Mouse (Mus musculus): Measurements from ENCODE around the gene Secisbp2. TPM values are rescaled to one million over a fixed set of nuclear protein-coding genes. Genes with fewer than 3 reads are reported as not detected.

Secisbp2 gene
- polyA plus RNA-seq, 1 experiment from 2014 or later, result 28.9 TPM

GRCm38 (mm10) chr13:51731474-51731873 lies 80.0 kb downstream of the Secisbp2 start:
- no peaks in the 10 kb centered on the region for H3K36me3 ChIP-seq (ENCODE audit: insufficient read depth, low read length)
- no peak for TF ChIP-seq CTCF (IDR thresholded peaks at IDR 0.05)
- TF ChIP-seq EP300 (IDR thresholded peaks at IDR 0.05), result no peak
- no peak overlapping the region for H3K27ac ChIP-seq (ENCODE audit: low read length)
- H3K27me3 ChIP-seq (replicated peaks; ENCODE audit: insufficient read depth, low read length), result no peaks in the 10 kb centered on the region
- no peak for ATAC-seq
- no peak overlapping the region for H3K4me2 ChIP-seq (replicated peaks; ENCODE audit: low read depth, low read length)
- no peak for DNase-seq (ENCODE audit: low spot score)
- H3K9ac ChIP-seq (replicated peaks; ENCODE audit: low read depth), result no peak overlapping the region
- H3K9me3 ChIP-seq (ENCODE audit: low read length), result no peaks in the 10 kb centered on the region
- 89% methylated on average over 7 of the region's 7 CpGs for WGBS
- H3K4me1 ChIP-seq (ENCODE audit: insufficient read depth, low read depth, low read length), result peaks cover 5% of the 10 kb centered on the region; the same call in 1 of the 2 replicates
- no peak overlapping the region for H3K4me3 ChIP-seq (ENCODE audit: low read depth, low read length)

DNA sequence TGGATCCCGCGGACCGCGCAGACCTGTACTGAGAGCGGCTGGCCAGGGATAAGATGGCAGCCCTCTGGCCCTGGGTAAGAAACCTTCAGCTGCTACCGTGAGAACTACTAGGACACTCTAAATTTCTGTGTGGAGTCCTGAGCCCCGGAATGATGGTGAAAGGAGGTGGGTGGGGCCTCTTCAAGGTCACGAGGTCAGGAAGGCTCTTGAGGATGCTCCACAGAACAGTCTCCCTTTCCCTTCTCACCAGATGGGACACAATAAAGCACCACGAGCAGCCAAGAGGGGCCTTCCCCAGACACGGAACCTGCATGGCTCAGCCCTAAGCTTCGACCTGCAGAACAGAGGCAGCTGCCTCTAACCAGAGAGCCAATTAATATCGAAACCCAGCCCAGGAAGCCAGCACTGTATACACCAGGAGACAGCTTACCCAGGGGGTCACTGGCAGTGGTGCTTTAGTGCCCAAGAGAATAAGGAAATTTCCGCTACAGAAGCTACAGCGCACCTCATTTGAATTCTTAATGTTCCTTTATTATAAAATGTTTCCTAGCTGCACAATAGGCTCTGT lies 80.7 kb downstream of the Secisbp2 start:
- H3K4me1 ChIP-seq (ENCODE audit: insufficient read depth, low read depth, low read length), result peaks cover 5% of the 10 kb centered on the region; the same call in 1 of the 2 replicates
- 71% methylated on average over 14 of the region's 14 CpGs for WGBS
- ATAC-seq (no peak), DNase-seq (ENCODE audit: low spot score) (no peak)
- no peak overlapping the region for H3K4me3 ChIP-seq (ENCODE audit: low read depth, low read length)
- H3K27me3 ChIP-seq (replicated peaks; ENCODE audit: insufficient read depth, low read length), result no peaks in the 10 kb centered on the region
- no peak overlapping the region for H3K27ac ChIP-seq (ENCODE audit: low read length)
- H3K9me3 ChIP-seq (ENCODE audit: low read length), result no peaks in the 10 kb centered on the region
- TF ChIP-seq EP300 (IDR thresholded peaks at IDR 0.05) (no peak), CTCF (IDR thresholded peaks at IDR 0.05) (no peak)
- H3K4me2 ChIP-seq (replicated peaks; ENCODE audit: low read depth, low read length), result no peak overlapping the region
- no peak overlapping the region for H3K9ac ChIP-seq (replicated peaks; ENCODE audit: low read depth)
- H3K36me3 ChIP-seq (ENCODE audit: insufficient read depth, low read length), result no peaks in the 10 kb centered on the region

Other genes starting within 250 kb of the Secisbp2 start
- 44.5 and 51.3 TPM in 2 replicates for gene S1pr3, start 243.1 kb upstream of the Secisbp2 start, polyA plus RNA-seq (2015; fragmentation: Nextera tagmentation; extraction: Ambion mirVana)
- 0.10 and 0.12 TPM in 2 replicates for gene Shc3, start 82.3 kb upstream of the Secisbp2 start, polyA plus RNA-seq (2015; fragmentation: Nextera tagmentation; extraction: Ambion mirVana)
- gene Cks2, start 6.5 kb upstream of the Secisbp2 start, polyA plus RNA-seq (2015; fragmentation: Nextera tagmentation; extraction: Ambion mirVana), result 34.2 and 41.6 TPM in 2 replicates
- 4.9 and 5.7 TPM in 2 replicates for gene Sema4d, start 142.1 kb downstream of the Secisbp2 start, polyA plus RNA-seq (2015; fragmentation: Nextera tagmentation; extraction: Ambion mirVana)
- 54.7 and 83.4 TPM in 2 replicates for gene Gadd45g, start 195.0 kb downstream of the Secisbp2 start, polyA plus RNA-seq (2015; fragmentation: Nextera tagmentation; extraction: Ambion mirVana)